Mouse (Mus musculus) heart, adult 11 months (tissue): ENCODE data around the gene Npnt.

Experiments used
- DNase-seq: peaks from one replicate; pipeline ENCODE4 v3.0.0; 2022

Gene Npnt

DNA sequence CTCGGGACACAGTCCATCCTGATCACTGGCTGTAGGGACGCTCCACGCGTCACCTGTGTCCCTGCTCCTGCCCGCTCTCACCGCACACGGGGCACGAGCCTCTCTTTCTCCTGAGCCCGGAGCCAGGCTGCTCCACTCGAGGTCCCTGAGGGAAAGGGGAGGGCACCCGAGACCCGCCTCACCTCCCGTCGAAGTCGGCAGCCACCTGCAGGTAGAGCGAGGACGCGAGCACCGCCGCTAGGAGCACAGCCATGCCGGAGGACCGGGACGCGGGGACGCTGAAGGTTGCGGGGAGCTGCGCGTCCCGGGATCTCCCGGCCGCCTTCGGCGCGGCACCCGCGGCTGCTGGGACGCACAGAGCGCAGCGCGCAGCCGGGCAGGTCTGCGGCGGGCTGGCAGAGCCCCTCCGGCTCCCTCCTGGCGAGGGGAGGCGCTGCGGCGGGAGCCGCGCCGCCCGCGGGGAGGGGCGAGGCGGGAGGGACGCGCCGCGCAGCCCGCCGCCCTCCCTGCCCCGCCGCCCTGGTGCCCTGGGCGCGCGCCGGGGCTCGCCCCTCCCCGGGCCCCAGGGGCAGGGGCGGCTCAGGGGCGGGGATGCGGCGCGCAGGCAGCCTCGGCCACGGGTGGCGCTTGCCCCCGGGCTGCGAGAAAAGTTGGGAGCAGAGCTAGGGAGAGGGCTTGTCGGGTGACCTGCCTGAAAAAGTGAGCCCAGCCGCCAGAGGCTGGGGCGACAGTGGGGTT is at the start of gene Npnt:
Gene Npnt (minus strand): TSS at position 501 of the 738 bp plus-strand sequence.
- DNase-seq: peak; percentile 56

DNA sequence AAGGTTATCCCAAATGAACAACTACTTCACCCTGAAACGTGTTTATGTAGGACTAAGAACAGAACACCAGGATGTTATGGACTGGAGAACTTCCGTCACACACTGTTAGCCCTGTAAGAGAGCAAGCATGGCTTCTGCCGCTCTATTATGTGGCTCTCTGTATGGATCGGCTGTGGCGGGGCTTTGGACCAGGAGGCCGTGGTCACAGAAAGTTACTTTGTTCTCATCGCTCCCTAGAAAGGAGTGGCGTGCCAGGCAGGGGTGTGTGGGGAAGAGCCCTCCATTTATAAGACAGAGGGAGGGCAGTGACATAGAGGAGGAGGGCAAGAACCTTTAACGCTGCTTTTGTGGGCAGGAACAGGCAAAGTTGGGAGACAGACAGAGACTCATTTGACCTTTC is 46.2 kb upstream of the Npnt start:
- DNase-seq: no peak

DNA sequence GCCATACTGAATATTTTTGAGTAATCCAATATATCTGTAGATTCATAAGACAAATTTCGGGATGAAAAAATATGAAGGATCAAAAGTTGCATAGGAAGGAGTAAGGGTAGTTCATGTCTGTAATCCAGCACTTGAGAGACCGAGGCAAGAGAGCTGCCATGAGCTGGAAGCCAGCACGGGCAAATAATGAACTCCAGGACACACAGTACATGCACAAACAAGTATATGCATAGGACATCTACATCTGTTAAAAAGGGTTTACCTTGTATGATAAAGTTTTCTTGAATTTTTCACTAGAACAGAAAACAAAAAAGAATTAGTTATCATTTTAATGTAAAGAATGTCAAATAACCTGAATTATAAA is 45.8 kb upstream of the Npnt start:
- DNase-seq: no peak

DNA sequence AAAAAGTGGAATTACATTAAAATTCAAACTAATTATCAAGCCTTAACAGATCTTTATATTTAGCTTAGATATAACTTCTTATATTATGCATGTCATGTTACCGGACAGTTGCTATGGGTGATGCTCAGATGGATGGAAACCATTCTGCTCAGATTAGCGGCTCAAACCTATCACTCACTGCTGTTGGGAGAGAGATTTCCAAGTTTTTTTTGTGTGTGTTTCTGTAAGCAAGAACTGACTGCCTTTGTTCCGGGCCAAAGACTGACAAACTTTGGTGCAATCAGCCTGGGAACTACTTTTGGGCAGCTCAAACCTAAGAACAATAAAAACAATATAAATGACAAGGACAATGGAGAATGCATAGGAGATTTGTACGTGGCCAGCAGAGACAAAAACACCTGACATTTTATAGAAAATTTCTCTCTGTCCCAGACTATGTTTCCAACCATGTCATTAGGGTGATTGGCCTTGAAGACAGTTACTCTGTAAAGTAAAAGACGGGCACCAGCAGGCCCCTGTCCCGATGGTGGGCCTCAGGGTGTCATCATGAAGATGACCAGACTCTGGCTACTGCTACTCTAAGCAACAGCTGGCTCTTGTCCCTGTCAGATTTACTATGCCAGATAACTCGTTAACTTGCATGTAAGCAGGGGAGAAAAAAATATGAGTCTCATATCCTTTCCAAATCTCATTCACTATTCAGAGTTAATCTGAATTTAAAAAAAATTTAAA is 45.2 kb upstream of the Npnt start:
- DNase-seq: no peak

DNA sequence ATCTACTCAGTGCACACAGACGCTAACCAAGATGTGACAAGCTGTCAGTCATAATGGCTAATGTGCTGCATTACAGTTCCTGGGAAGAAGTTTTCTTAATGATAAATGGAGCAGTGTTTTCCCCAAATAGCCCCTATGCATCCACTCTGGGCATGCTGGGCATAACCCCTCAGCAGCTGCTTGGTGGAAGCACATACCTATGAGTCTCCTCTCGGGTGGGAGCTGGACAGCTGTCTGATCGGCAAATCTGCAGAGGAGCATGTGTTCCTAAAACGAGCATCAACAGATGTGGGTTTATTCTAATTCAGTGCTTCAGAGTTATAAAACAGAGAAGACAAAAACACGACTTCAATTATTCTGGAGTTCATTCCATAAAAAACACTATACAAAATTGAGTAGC is 36.1 kb upstream of the Npnt start:
- DNase-seq: no peak

DNA sequence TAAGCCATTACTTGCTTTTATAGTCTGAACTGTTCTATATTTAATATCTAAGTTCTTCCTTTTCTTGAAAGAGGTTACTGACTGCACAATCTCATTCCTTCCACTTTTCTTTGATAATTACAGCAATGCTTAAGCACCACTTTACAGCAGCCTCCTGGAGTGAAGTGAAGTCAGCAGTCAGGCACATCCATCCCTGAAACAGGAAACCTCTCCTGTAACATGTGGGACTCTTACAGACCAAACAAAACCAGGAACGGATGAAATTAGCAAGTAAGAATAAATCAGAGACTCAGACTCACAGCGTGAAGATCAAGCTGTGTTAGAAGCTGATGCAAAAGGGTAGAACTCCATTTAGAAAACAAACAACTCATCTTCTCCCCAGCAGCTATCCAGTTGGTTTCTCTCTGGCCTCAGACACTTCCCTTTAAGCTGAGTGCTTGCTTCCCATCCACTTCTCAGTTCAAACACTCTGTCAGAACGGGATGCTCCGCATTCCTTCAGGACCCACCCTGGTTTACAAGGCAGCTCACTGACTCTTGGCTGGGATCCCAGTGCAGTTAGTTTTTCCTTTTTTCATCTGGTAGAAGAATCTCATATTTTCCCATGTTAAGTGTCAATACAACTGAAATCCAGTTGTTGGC is 33.9 kb upstream of the Npnt start:
- no peak for DNase-seq

DNA sequence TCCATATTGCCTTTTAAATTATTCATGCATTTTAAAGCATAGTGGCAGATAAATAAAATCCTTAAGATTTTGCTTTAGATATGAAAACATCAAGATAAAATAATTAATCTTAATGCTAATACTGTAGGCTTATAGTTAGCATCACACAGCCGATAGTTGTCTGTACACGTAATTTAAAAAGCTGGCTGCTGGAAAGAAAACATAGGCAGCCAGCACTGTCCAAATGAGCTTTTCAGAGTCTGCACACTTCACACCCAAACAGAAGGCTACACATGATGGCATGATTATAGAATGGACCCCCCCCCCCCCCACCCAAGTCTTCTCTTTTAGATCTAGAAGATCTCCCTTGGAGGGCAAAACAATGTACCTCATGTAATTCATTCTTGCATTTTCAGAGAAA is 31.9 kb upstream of the Npnt start:
- DNase-seq: no peak

DNA sequence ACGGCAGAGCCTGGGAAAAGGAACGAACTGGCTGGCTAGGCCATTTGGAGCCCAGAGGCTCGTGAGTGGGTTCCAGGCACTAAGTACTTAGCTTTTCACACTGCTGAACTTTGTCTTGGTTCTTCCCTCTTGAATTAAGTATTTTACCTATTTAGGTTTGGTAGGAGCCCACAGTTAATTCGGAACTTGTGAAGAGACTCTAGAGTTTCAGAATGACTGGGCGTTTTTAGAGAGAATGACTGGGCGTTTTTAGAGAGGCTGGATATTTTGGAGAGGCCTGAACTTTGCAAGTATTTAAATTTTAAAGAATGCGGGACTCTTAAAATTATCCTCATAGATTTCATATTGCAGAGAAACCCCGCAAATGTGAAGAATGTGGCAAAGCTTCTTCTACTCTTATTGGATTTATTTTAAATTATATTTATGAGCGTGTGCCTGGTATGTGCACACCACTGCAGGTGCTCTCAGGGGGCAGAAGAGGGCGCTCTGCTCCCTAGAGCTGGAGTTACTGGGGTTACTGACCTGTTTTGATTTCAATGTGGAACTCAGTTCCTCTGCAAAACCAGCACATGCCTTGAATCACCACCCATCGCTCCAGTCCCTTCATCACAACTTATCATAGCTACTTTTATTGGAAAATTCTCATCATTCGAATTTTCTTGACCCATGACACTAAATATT is 29.8 kb upstream of the Npnt start:
- DNase-seq: peak; percentile 28

DNA sequence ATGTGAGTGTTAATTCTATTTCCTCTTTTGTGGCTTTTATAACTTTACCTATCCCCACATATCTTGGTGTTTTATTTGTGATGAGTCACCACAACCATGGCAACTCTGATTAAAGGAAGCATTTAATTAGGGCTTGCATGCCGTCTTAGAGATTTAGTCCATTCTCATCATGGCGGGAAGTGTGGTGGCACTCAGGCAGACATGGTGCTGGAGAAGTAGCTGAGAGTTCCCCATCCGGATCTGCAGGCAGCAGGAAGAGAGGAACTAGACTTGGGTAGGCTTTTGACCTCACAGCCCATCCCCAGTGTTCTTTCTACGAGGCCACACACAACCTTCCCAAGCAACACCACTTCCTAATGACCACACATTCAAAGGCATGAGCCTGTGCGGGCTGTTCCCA is 16.2 kb upstream of the Npnt start:
- peak; percentile 83 for DNase-seq

DNA sequence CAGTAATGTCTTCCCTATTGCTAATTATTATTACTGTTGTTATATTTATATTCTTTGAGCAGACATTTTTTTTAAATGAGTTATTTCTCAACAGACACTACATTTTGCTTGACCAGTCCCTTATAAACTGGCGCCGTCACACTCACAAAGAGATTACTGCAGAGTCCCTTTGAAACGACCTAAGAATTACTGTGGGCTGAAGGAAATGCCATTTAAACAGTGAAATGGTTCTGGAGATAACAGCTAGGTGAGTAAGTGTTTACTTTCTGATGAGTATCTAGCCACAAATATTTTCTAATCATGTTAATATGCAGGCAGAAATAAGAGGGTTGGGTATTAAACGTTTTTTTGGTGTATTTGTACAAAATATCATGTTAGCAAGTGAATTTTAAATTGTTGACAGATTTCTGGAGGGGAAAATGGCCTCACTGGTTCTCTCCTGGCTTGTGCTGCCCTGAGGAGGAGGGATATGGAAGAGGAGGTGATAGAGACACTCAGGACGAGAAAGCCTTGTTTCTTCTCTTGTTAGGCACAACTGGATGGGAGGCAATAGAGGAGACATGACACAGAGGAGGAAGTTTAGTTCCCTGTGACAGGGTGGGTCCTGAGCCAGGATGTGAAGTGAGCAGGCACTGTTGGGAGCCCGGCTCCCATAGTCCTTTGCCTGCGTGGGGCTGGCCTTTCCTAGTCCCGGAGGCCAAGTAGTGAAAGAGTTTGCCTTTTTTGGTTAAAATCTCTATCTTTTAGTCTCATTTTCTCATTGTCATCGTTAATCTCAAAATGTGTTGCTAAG is 14.8 kb upstream of the Npnt start:
- DNase-seq: peak; percentile 28

DNA sequence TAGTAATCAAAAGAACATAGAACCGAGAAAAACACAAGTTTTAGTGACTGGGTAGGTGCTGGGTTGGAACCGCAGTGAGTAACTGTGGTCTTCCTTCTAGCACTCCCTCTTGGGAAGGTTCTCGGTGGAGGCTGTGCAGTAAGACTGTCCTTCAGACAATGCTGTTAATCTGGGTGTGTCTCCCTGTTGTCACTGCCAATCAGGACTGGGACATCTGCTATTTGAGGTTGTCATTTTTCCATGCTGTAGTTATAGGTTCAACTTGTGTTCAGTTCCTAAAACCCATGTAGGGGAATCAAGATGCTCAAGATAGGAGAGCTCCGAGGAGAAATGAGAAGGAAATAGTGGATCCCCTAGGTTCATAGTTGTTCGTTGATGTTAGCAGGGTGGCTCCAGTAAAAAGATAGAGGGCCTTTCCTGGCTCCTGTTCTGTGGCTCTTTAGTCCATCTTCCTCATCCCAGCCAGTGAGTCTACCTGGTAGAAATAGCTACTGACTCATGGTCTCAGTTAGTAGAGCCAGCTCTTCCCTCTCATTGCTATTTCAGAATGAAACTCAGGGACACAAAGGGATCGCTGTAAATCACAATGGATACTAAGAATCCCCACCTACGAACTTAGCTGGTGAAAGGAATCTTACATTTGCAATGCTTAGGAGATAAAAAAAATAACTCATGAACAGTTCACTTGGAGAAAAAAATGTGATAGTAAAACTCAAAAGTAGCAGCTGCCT is 12.7 kb upstream of the Npnt start:
- peak; percentile 33 for DNase-seq

DNA sequence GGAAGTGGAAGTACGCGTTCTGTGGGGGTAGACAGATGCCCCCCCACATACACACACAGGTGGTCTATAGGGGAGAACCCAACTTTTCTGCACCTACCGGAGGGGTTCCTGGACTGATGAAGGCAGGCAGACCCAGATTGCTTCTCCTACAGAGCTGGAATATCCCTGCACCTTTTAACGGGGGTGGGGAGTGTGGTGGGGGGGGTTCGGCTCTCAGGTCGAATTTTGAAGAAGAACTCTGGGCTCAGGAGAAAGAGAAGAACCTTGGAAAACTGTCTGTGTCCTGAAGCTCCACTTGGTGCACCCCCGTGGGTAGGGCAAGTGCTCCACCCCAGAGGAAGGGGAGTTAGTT is 414 bp upstream of the Npnt start:
- DNase-seq: peak; percentile 72

DNA sequence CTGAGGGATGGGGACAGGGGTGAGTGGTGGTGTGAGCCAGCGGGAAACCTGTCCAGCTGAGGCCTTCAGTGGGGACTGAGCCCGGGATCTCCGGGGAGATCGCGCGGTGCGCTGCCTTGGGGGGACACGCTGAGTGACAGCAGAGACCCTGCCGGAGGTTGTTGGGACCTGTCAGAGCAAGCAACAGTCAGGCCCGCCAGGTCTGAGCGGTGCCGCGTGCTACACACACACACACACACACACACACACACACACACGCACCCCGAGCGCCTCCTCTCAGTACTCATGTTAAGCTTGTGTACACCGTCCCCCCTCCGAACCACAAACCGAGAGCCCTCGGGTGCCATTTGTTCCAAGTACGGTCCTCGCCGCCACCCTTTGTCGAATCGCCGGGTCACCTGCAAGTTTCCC is 706 bp downstream of the Npnt start:
- DNase-seq: peak; percentile 86

DNA sequence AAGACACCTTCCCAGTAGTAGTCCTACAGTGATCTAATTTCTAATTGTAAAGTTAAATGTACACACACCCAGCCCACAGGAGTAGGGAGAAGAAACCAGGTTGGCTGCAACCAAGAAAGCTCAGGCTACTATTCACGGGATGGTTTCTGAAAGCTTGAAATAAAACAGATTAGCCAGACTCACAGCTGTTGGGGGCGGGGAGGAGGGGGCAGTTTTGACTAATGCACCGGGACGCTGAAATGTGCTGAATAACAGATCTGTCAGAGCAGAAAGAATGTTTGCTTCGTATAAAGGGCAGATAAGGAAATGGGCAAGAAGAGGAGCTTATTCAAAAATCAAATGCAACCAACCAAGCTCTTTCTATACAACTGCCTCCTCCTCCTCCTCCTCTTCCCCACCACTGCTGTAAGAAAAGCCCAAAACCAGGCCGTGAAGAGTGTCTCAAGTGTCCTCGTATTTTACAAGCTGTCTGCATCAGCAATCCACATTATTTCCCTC is 1.7 kb downstream of the Npnt start:
- peak; percentile 67 for DNase-seq

DNA sequence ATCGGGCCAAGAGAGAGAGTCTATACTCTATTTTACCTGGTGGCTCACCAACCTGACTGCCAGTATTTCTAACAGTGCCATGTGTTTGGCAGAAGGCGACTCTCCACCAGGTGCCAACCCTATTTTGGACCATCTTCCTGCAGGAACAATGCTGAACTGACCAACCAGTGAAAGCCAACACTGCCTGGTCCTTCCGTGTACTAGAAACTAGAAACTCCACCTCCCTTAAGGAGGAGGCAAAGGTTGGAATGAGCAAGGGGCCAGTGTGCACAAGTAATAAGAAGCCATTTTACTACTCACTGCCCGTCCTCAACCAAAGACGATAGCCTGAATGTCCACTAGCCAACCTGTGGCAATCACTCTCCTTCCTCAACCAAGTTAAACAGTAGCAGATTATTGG is 4.0 kb downstream of the Npnt start:
- DNase-seq: no peak

DNA sequence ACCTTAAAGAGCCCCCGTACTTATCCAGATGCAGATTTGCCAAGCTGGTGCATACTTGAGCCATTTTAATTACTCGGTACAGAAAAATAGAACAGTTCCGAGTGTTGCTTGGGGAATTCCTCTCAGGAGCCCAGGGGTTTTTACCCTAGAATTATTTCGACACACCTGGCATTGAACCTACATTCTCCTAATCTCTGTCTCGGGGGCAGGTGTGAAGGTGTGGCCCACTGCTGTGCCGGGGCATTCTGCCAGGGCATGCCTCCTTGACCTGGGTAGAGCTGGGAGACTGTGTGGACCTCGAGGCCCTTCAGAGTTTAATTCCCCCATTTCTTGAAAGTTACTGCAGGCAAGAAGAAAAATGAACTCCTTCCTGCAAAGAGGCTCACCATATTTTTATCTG is 4.4 kb downstream of the Npnt start:
- peak; percentile 82 for DNase-seq

DNA sequence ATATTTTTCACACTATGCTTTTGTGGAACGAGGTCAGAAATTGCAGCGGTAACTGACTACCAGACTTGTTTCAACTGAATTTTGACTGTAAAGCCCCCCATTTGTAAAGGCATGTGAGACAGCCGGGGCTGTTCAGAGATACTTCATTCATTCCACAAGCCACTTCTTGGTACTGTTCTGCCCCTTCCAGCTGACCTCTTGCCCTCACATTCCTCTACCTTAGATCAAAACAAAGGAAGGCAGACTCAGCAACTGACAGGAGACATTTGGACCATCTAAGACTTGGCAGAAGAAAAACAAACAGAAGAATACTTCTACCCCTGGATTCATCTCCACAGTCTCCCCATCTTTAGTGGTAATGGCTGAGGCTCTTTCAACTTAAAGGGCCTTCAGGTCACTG is 5.5 kb downstream of the Npnt start:
- peak; percentile 81 for DNase-seq

DNA sequence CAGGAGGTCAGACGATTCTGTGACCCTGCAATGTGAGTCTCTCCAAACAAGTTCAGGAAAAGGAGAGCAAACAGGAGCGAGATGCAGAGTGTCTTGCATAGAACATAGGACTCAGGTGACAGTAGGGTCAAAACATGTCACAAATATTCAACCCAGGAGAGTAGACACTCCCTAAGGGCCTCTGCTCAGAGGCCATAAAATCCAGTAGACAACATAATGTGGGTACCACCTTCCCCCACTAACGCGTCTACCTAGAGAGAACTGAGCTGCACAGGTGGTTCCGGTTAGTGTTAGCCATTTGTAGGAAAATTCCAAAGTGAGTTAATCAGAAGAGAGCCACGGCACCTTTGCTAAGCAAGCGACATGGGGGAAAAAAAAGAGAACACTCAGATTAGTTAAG is 5.9 kb downstream of the Npnt start:
- peak; percentile 46 for DNase-seq

DNA sequence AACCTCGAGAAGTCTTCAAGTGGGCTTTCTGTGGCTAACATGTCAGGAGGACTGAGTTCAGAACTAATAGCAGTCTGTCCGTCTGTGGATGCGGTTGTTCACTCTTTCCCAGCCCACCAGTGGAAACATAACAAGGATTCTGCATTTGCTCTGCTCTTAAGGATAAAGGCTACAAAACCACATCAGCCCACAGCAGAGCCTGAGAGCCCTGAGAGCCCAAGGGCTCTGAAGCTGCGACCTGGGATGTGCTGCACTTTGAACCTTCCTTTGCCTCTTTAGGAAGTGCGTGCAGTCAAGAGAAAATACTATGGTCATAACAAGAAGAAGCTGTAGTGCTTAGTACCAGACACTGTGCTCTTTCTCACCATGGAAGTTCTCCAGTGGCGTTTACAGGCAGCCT is 7.3 kb downstream of the Npnt start:
- peak; percentile 66 for DNase-seq

DNA sequence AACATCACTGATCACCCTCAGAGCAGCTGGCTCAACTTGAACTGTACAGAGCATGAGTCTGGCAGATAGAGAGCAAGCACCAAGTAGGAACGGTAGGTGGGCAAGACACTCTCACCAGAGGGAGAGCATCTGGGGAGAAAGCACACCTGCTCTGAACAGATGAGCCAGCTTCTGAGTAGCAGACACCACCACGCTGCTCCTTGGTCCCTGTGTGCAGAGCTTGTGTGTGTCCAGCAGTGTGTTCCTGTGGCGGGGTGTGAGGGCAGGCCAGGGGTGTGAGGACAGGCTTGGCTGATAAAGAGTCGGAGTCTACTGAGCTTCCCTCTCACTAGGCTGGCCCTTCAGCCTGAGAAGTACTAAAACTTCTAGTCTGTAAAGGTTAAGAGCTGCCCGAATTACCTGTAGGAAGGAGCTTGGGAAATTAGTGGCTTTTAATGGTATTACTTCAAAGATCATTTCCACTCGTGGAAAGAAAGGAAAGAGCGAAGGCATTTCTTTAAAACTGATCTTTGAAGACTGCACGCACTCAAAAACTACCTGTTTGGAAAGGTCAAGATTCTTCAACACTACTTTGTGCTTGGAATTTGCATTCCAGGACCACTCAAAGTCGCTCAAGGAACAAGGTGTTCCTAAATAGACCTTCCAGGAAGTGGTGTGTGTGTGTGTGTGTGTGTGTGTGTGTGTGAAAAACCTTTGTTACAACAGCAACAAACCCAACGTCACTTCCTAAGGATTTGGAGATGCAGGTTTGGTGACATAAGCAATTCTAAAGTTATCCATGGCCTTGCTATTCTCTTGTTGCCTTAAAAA is 9.7 kb downstream of the Npnt start:
- DNase-seq: peak; percentile 71

DNA sequence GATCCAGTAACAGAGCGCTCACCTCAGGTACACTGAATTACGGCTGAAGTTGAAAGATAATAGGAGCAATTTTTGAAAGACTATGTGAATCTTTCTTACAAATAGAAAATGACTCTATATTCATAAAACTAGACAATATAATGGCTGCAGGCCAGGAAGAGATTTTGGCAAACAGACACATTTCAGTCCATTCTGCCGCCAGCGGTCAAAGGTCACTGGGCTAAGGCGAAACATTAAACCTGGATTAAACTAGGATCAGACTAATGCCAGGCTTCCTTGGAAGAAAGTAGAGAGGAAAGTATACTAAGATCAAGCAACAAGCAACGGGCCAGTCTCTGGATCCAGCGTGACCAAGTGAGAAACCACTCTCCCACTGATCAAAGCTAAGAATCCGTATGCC is 11.1 kb downstream of the Npnt start:
- peak; percentile 15 for DNase-seq
